Mouse (Mus musculus) neural tube, embryonic 11.5 days (tissue): ENCODE measurements around the gene Prokr2. TPM values are rescaled to one million over a fixed set of nuclear protein-coding genes. Genes with fewer than 3 reads are reported as not detected.

ENCODE experiments used
- ATAC-seq: fragments of 200-750 bp; cut with Nextera tagmentation; 2 replicates; pipeline ENCODE4 v1.8.0; 2017; ENCODE audit warnings: moderate number of reproducible peaks, mild to moderate bottlenecking, moderate TSS enrichment, moderate library complexity; ENCODE audit not compliant: insufficient read depth, low FRiP score, low TSS enrichment
- DNase-seq: peaks from one replicate; pipeline ENCODE4 v3.0.0-alpha.2; 2015; ENCODE audit warnings: low spot score
- H3K27ac ChIP-seq: fragments of 300-500 bp; sonication (generic); 2 replicates; pipeline ENCODE4 v1.5.1; 2014; ENCODE audit warnings: low read depth, mild to moderate bottlenecking, low read length
- H3K27me3 ChIP-seq: fragments of 300-500 bp; sonication (generic); 2 replicates; pipeline ENCODE4 v1.6.1; 2014; ENCODE audit warnings: mild to moderate bottlenecking, low read length, mixed read lengths; ENCODE audit not compliant: control insufficient read depth, insufficient read depth
- H3K36me3 ChIP-seq: fragments of 300-500 bp; sonication (generic); 2 replicates; pipeline ENCODE4 v1.6.1; 2014; ENCODE audit warnings: mild to moderate bottlenecking, low read length, moderate library complexity, mixed read lengths; ENCODE audit not compliant: control insufficient read depth, insufficient read depth
- H3K4me1 ChIP-seq: fragments of 300-500 bp; sonication (generic); 2 replicates; pipeline ENCODE4 v1.6.1; 2014; ENCODE audit warnings: low read length, mixed read lengths; ENCODE audit not compliant: control insufficient read depth, insufficient read depth
- H3K4me2 ChIP-seq: fragments of 300-500 bp; sonication (generic); 2 replicates; pipeline ENCODE4 v1.6.1; 2014; ENCODE audit warnings: low read depth, mild to moderate bottlenecking, moderate library complexity
- H3K4me3 ChIP-seq: fragments of 300-500 bp; sonication (generic); 2 replicates; pipeline ENCODE4 v1.5.1; 2014; ENCODE audit warnings: low read depth, low read length
- H3K9ac ChIP-seq: fragments of 300-500 bp; sonication (generic); 2 replicates; pipeline ENCODE4 v1.6.1; 2014; ENCODE audit warnings: mild to moderate bottlenecking, low read length
- H3K9me3 ChIP-seq: fragments of 300-500 bp; sonication (generic); 2 replicates; pipeline ENCODE4 v1.6.1; 2016; ENCODE audit warnings: low read length; ENCODE audit not compliant: control insufficient read depth
- WGBS: fragments of 180-500 bp; shearing (Covaris S2); extraction: QIAGEN DNeasy Blood & Tissue Kit; methylation state at CpG from one replicate; pipeline ENCODE4 v1.1.7; 2014; 5-methylcytosine and 5-hydroxymethylcytosine counted together
- polyA plus RNA-seq: library from polyadenylated mRNA; unstranded; fragments of >200 nt; fragmentation: Nextera tagmentation; extraction: Ambion mirVana; gene quantifications from 2 replicates; pipeline ENCODE4 v1.2.1, GENCODE M21; 2014

Gene Prokr2
- polyA plus RNA-seq, 1 experiment from 2014 or later: 0.98 TPM

- Histone ChIP-seq H3K4me3 (no peak overlapping the region), H3K4me1 (no peaks in the 10 kb centered on the region), H3K9me3 (no peaks in the 10 kb centered on the region), H3K36me3 (no peaks in the 10 kb centered on the region), H3K27me3 (no peaks in the 10 kb centered on the region), H3K4me2 (no peak overlapping the region), H3K27ac (no peak overlapping the region), H3K9ac (no peak overlapping the region)
- 30% methylated on average over 1 of the region's 1 CpGs for WGBS
- no peak for DNase-seq
- ATAC-seq: no peak
Measured at GRCm38 (mm10) chr2:132395753-132396152, 10.5 kb upstream of the Prokr2 start.

DNA sequence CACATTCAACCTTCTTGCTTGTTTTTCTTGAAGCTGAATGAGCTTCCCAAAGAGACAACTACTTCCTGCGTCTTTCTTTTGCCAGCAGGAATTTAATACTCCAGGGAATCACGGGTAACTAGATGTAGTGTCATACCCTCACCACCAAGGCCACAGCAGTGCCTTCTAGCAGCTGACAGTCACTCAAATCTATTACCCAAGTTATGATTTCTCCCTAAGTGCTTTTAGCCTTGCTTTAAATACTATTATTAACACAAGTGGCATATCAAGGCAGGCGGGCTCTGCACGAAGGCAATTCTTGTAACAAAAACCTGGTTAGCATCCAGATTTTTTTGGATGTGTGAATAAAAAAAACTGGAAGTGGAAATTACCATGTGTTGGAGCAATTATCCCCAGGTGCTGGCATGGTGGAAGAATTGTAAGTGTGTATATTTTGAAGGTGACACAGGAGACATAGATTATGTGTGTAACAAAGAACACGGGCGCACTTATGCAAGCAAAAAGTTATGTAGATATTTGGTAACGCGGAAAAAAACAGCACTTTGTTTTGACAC lies 5.4 kb upstream of the Prokr2 start:
- Histone ChIP-seq H3K27me3 (0 out of 2 replicates have a peak, but pooled peaks cover under 1% of the 10 kb centered on the region), H3K9ac (no peak overlapping the region), H3K36me3 (no peaks in the 10 kb centered on the region), H3K27ac (no peak overlapping the region), H3K4me3 (no peak overlapping the region), H3K4me1 (no peaks in the 10 kb centered on the region), H3K9me3 (no peaks in the 10 kb centered on the region), H3K4me2 (no peak overlapping the region)
- ATAC-seq: no peak
- 85% methylated on average over 8 of the region's 8 CpGs for WGBS
- no peak for DNase-seq

DNA sequence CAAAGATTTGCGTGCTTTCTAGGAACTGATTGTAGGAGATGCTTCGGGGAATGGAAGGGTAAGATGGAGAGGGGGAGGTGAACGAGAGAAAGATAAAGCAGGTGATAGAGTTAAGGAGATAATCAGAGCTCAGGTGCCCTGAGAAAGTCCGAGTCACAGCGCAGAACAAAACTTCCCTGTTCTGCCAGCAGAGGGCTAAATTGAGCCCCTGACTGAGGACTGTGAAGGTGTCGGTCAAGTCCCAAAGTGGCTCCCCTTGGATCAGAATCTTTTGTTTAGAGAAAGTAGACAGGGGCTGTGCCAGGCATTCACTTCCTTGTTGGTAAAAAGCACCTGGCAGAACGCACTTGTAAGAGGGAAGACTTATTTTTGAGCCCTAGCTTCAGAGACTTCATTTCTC lies 4.3 kb upstream of the Prokr2 start:
- Histone ChIP-seq H3K36me3 (no peaks in the 10 kb centered on the region), H3K9me3 (no peaks in the 10 kb centered on the region), H3K4me3 (no peak overlapping the region), H3K27me3 (peaks cover 8% of the 10 kb centered on the region), H3K27ac (no peak overlapping the region), H3K4me1 (no peaks in the 10 kb centered on the region), H3K4me2 (no peak overlapping the region), H3K9ac (no peak overlapping the region)
- WGBS: 33% methylated on average over 7 of the region's 7 CpGs
- no peak for DNase-seq
- ATAC-seq: no peak

DNA sequence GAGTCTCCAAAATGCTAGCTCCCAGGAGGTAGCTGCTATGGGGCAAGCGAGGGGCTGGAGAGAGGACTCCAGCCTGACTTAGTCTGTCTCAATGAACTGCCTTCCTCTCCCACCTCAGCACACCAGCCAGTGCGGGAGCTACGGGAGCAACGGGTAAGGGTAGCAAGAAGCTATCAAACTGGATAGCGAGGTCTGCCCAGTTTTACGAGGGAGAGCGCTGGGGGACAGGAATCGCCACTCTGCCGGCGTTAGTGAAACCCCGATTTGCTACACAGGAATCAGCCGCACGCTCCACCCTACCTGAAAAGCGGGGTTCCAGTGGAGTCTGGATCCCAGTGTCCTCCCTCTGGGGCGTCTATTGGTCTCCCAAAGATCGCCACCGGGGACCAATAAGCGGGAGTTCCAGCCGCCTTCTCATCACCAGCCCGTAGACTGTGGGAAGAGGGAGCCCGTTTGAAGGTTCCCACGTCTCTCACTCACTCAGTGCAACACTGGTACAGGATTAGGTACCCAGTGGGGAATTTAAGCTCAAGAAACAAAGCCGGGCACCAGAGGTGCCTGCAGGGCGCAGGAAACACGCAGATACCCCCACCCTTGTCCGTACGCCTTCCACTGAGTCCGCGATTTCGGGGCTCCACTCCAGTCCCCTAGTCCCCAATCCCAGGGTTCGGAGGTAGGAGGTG lies 595 bp downstream of the Prokr2 start:
- ATAC-seq: peak; percentile 57
- peaks cover 13% of the 10 kb centered on the region for H3K27me3 ChIP-seq
- DNase-seq: peak; percentile 48
- peak overlapping the region; percentile 53 for H3K4me3 ChIP-seq
- H3K4me1 ChIP-seq: 0 out of 2 replicates have a peak, but pooled peaks cover 2% of the 10 kb centered on the region
- peak overlapping the region; percentile 98 for H3K4me2 ChIP-seq
- WGBS: 2% methylated on average over 31 of the region's 31 CpGs
- H3K36me3 ChIP-seq: no peaks in the 10 kb centered on the region
- no peak overlapping the region for H3K27ac ChIP-seq
- no peaks in the 10 kb centered on the region for H3K9me3 ChIP-seq
- peak overlapping the region; percentile 48 for H3K9ac ChIP-seq

- no peak for DNase-seq
- WGBS: 77% methylated on average over 2 of the region's 2 CpGs
- no peak overlapping the region for H3K27ac ChIP-seq
- 0 out of 2 replicates have a peak, but pooled peaks cover 2% of the 10 kb centered on the region for H3K4me1 ChIP-seq
- no peak overlapping the region for H3K4me3 ChIP-seq
- no peak overlapping the region for H3K4me2 ChIP-seq
- no peaks in the 10 kb centered on the region for H3K36me3 ChIP-seq
- H3K9ac ChIP-seq: no peak overlapping the region
- no peaks in the 10 kb centered on the region for H3K9me3 ChIP-seq
- H3K27me3 ChIP-seq: peaks cover 13% of the 10 kb centered on the region
- no peak for ATAC-seq
Measured at GRCm38 (mm10) chr2:132382308-132382707, 2.9 kb downstream of the Prokr2 start.

DNA sequence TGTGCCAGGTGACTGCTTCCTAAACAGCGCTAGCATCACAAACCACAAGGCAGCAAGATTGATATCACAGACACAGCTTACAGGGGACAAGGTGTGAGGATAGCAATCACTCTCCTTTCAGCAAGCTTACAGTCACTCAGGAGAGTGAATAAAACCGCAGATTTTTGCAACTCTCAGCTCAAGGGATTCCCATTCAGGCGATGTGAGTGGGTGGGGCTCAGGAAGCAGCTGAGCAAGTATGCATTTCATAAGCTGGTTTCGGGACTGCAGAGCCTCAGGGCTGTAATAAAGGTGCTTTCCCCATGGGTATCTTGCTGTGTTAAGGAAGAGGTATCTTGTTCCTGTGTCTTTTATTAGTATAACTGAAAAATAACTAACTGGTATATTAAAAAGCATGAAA lies 5.6 kb downstream of the Prokr2 start:
- peaks cover 4% of the 10 kb centered on the region; the same call in 1 of the 2 replicates for H3K27me3 ChIP-seq
- no peaks in the 10 kb centered on the region for H3K36me3 ChIP-seq
- 65% methylated on average over 4 of the region's 4 CpGs for WGBS
- H3K9ac ChIP-seq: no peak overlapping the region
- no peak for DNase-seq
- no peak overlapping the region for H3K4me2 ChIP-seq
- H3K27ac ChIP-seq: no peak overlapping the region
- H3K9me3 ChIP-seq: no peaks in the 10 kb centered on the region
- H3K4me1 ChIP-seq: 0 out of 2 replicates have a peak, but pooled peaks cover 2% of the 10 kb centered on the region
- no peak overlapping the region for H3K4me3 ChIP-seq
- no peak for ATAC-seq

- H3K9me3 ChIP-seq: no peaks in the 10 kb centered on the region
- ATAC-seq (no peak), DNase-seq (no peak)
- H3K36me3 ChIP-seq: no peaks in the 10 kb centered on the region
- H3K9ac ChIP-seq: no peak overlapping the region
- no peak overlapping the region for H3K4me3 ChIP-seq
- H3K4me2 ChIP-seq: no peak overlapping the region
- no peaks in the 10 kb centered on the region for H3K27me3 ChIP-seq
- H3K27ac ChIP-seq: no peak overlapping the region
- H3K4me1 ChIP-seq: no peaks in the 10 kb centered on the region
- WGBS: 71% methylated on average over 10 of the region's 10 CpGs
Measured at GRCm38 (mm10) chr2:132378602-132379150, 6.6 kb downstream of the Prokr2 start.

DNA sequence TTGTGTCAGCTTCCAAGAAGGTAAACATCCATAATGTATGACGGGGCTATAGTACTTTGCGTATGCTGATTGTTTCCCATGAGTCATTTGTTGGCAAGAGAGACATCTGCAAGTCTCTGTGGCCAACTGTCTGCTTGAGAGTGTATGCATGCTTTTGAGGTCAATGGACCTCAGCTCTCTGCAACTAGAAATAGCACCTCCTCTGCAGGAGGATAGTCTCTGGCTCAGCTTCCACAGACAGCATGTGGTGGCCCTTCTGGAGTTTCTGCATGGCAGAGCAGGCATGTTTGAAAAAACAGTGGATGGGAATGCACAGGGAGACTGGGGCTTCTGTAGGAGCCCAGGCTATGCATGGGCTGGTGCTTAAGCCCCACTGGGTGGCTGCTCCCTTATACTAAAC lies 7.8 kb downstream of the Prokr2 start:
- Histone ChIP-seq H3K9me3 (no peaks in the 10 kb centered on the region), H3K9ac (no peak overlapping the region), H3K36me3 (no peaks in the 10 kb centered on the region), H3K4me1 (no peaks in the 10 kb centered on the region), H3K27me3 (no peaks in the 10 kb centered on the region), H3K4me3 (no peak overlapping the region), H3K4me2 (no peak overlapping the region), H3K27ac (no peak overlapping the region)
- ATAC-seq (no peak), DNase-seq (no peak)
- WGBS: 85% methylated on average over 2 of the region's 2 CpGs

- DNase-seq: no peak
- H3K9me3 ChIP-seq: no peaks in the 10 kb centered on the region
- H3K27ac ChIP-seq: no peak overlapping the region
- H3K4me3 ChIP-seq: no peak overlapping the region
- H3K36me3 ChIP-seq: no peaks in the 10 kb centered on the region
- WGBS: 70% methylated on average over 3 of the region's 3 CpGs
- no peak overlapping the region for H3K4me2 ChIP-seq
- no peaks in the 10 kb centered on the region for H3K27me3 ChIP-seq
- no peak overlapping the region for H3K9ac ChIP-seq
- ATAC-seq: no peak
- no peaks in the 10 kb centered on the region for H3K4me1 ChIP-seq
Measured at GRCm38 (mm10) chr2:132375721-132376120, 9.5 kb downstream of the Prokr2 start.
